Mouse (Mus musculus) liver, embryonic 14.5 days (tissue): ENCODE data around the gene Anp32b. TPM values are rescaled to one million over a fixed set of nuclear protein-coding genes. Genes with fewer than 3 reads are reported as not detected.

Source experiments
- ATAC-seq: fragments of 200-750 bp; cut with Nextera tagmentation; 2 replicates; pipeline ENCODE4 v1.8.0; 2017; ENCODE audit warnings: moderate number of reproducible peaks, mild to moderate bottlenecking, moderate library complexity; ENCODE audit not compliant: insufficient read depth
- DNase-seq, 3 experiments: peaks; one replicate each; pipeline ENCODE4 v3.0.0-alpha.2; 2012 to 2013; ENCODE audit warnings: low read depth in 3 of 3, low spot score in 3 of 3
- H3K27ac ChIP-seq: fragments of 300-500 bp; sonication (generic); 2 replicates; pipeline ENCODE4 v1.5.1; 2014; ENCODE audit warnings: moderate library complexity, mild to moderate bottlenecking, control low read depth, inconsistent platforms
- H3K27me3 ChIP-seq: fragments of 300-500 bp; sonication (generic); 2 replicates; pipeline ENCODE4 v1.6.1; 2014; ENCODE audit warnings: mild to moderate bottlenecking, low read length, moderate library complexity; ENCODE audit not compliant: control insufficient read depth, insufficient read depth
- H3K36me3 ChIP-seq: fragments of 300-500 bp; sonication (generic); replicated peaks from 2 replicates; pipeline ENCODE4 v1.6.1; 2014; ENCODE audit warnings: low read depth; ENCODE audit not compliant: control insufficient read depth, insufficient read depth
- H3K4me1 ChIP-seq, 2 experiments: fragments of 200-500 bp in 1 of 2; fragments of 300-500 bp in 1 of 2; sonication (generic) in 1 of 2; replicated peaks; 2 replicates each; pipeline ENCODE4 v1.6.1; 2012 to 2014; ENCODE audit warnings: antibody characterized with exemption in 1 of 2, inconsistent platforms in 1 of 2, low read length in 1 of 2; ENCODE audit not compliant: control insufficient read depth in 2 of 2, insufficient read depth in 2 of 2
- H3K4me2 ChIP-seq: fragments of 300-500 bp; sonication (generic); 2 replicates; pipeline ENCODE4 v1.6.1; 2014; ENCODE audit warnings: low read depth, mild to moderate bottlenecking, control low read depth, moderate library complexity
- H3K4me3 ChIP-seq, 2 experiments: fragments of 200-500 bp in 1 of 2; fragments of 300-500 bp in 1 of 2; sonication (generic) in 1 of 2; 2 replicates each; pipeline ENCODE4 v1.5.1; 2012 to 2014; ENCODE audit warnings: low read depth in 2 of 2, low read length in 2 of 2, mild to moderate bottlenecking in 2 of 2, control low read depth in 1 of 2, inconsistent platforms in 1 of 2, moderate library complexity in 1 of 2; ENCODE audit not compliant: insufficient read depth in 1 of 2
- H3K9ac ChIP-seq: fragments of 300-500 bp; sonication (generic); replicated peaks from 2 replicates; pipeline ENCODE4 v1.6.1; 2014; ENCODE audit warnings: mild to moderate bottlenecking, control low read depth, moderate library complexity
- H3K9me3 ChIP-seq: fragments of 300-500 bp; sonication (generic); 2 replicates; pipeline ENCODE4 v1.6.1; 2016; ENCODE audit warnings: low read length, mixed read lengths; ENCODE audit not compliant: control insufficient read depth
- CTCF ChIP-seq: IDR thresholded peaks from 2 replicates; pipeline ENCODE4 v1.5.1; 2016; ENCODE audit warnings: antibody characterized with exemption, low read depth, control low read depth
- EP300 ChIP-seq: IDR thresholded peaks from 2 replicates; pipeline ENCODE4 v1.6.1; 2016; ENCODE audit warnings: antibody characterized with exemption, low read depth
- WGBS: fragments of 180-500 bp; shearing (Covaris S2); extraction: QIAGEN DNeasy Blood & Tissue Kit; methylation state at CpG from one replicate; pipeline ENCODE4 v1.1.7; 2014; ENCODE audit not compliant: insufficient replicate concordance; 5-methylcytosine and 5-hydroxymethylcytosine counted together
- polyA plus RNA-seq, 2 experiments: library from polyadenylated mRNA; depleted of rRNA in 1 of 2; stranded (reverse) in 1 of 2; unstranded in 1 of 2; fragments of >200 nt; fragmentation: Nextera tagmentation in 1 of 2; extraction: Ambion mirVana in 1 of 2; gene quantifications; 2 replicates each; pipeline versions ENCODE4 v1.2.1 to v1.2.3; 2012 to 2014

Gene Anp32b
- polyA plus RNA-seq, 2 experiments = 171 to 351 TPM

DNA sequence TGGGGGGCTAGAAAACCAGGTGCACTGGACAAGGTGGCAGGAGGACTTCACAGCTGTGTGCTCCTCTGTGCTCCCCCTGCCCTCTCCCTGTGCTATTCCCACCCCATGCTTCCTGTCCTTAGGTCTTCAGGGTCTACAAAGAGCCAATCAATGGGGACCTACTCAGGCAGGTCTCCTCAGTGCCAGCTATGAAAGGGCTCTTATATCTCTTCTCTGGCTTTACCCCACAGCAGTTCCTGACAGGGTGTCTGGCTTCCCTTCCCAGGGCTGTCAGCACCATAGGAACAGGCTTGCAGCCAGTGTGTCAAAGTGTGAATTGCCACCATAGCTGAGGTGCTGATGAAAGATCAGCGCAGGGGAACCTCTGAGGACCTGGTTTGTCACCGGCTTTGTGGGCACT, 69.8 kb downstream of the Anp32b start:
- no peaks in the 10 kb centered on the region for H3K27me3 ChIP-seq
- no peaks in the 10 kb centered on the region for H3K9me3 ChIP-seq
- no peak overlapping the region for H3K4me3 ChIP-seq
- DNase-seq (no peak), ATAC-seq (no peak)
- H3K9ac ChIP-seq = no peak overlapping the region
- no peak overlapping the region for H3K4me2 ChIP-seq
- no peak for TF ChIP-seq CTCF
- no peak for TF ChIP-seq EP300
- 80% methylated on average over 2 of the region's 2 CpGs for WGBS
- no peak overlapping the region for H3K27ac ChIP-seq
- peaks cover 2 to 5% of the 10 kb centered on the region in 2 experiments; a peak in 3 of 4 replicates for H3K4me1 ChIP-seq
- peaks cover 3% of the 10 kb centered on the region; the same call in 1 of the 2 replicates for H3K36me3 ChIP-seq

DNA sequence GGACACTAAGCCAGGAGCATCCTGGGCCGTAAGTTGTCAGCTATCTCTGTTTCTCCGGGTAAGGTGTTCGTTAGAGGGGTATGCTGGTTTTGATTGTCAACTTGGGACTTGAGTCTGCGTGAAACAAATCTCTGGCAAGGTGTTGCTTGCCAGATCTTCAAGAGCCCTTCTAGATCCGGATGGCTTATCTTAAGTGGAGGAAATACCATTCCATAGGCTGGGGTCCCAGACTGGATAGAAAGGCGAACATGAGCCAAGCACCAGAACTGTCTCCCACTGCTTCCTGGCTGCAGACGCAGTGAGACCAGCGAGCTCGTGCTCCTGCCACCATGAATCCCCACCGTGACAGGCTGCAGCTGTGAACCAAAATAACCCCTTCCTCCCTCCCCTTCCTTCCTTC, 70.8 kb downstream of the Anp32b start:
- Histone ChIP-seq H3K9me3 (no peaks in the 10 kb centered on the region), H3K4me3 (no peak overlapping the region), H3K27me3 (no peaks in the 10 kb centered on the region), H3K4me1 (peaks cover 5 to 8% of the 10 kb centered on the region in 2 experiments), H3K27ac (no peak overlapping the region), H3K36me3 (peaks cover 3% of the 10 kb centered on the region; the same call in 1 of the 2 replicates), H3K9ac (no peak overlapping the region), H3K4me2 (no peak overlapping the region)
- no peak for TF ChIP-seq EP300
- no peak for TF ChIP-seq CTCF
- DNase-seq (no peak), ATAC-seq (no peak)
- WGBS = 72% methylated on average over 10 of the region's 10 CpGs

Other genes starting within 250 kb of the Anp32b start
- 0.02 and 0.07 TPM in 2 replicates for gene Foxe1, start 107.3 kb upstream of the Anp32b start, polyA plus RNA-seq (2012; rRNA removed)
- 0.06 TPM in 1 of 2 replicates, not detected in the other for gene Foxe1, start 107.3 kb upstream of the Anp32b start, polyA plus RNA-seq (2014; fragmentation: Nextera tagmentation; extraction: Ambion mirVana)
- 13.9 and 16.1 TPM in 2 replicates for gene Trmo, start 61.5 kb upstream of the Anp32b start, polyA plus RNA-seq (2012; rRNA removed)
- gene Trmo, start 61.5 kb upstream of the Anp32b start, polyA plus RNA-seq (2014; fragmentation: Nextera tagmentation; extraction: Ambion mirVana) = 8.2 and 11.6 TPM in 2 replicates
- 191 and 274 TPM in 2 replicates for gene Hemgn, start 37.4 kb upstream of the Anp32b start, polyA plus RNA-seq (2012; rRNA removed)
- 293 and 315 TPM in 2 replicates for gene Hemgn, start 37.4 kb upstream of the Anp32b start, polyA plus RNA-seq (2014; fragmentation: Nextera tagmentation; extraction: Ambion mirVana)
- gene Nans, start 38.3 kb downstream of the Anp32b start, polyA plus RNA-seq (2012; rRNA removed) = 32.9 and 36.0 TPM in 2 replicates
- 49.4 and 51.8 TPM in 2 replicates for gene Nans, start 38.3 kb downstream of the Anp32b start, polyA plus RNA-seq (2014; fragmentation: Nextera tagmentation; extraction: Ambion mirVana)
- gene Trim14, start 85.2 kb downstream of the Anp32b start, polyA plus RNA-seq (2012; rRNA removed) = 4.1 and 4.3 TPM in 2 replicates
- 7.5 and 9.5 TPM in 2 replicates for gene Trim14, start 85.2 kb downstream of the Anp32b start, polyA plus RNA-seq (2014; fragmentation: Nextera tagmentation; extraction: Ambion mirVana)
- 2.4 and 2.6 TPM in 2 replicates for gene Coro2a, start 151.3 kb downstream of the Anp32b start, polyA plus RNA-seq (2012; rRNA removed)
- 1.9 and 2.7 TPM in 2 replicates for gene Coro2a, start 151.3 kb downstream of the Anp32b start, polyA plus RNA-seq (2014; fragmentation: Nextera tagmentation; extraction: Ambion mirVana)
- gene Tbc1d2, start 199.3 kb downstream of the Anp32b start, polyA plus RNA-seq (2012; rRNA removed) = 0.44 TPM in 2 replicates
- gene Tbc1d2, start 199.3 kb downstream of the Anp32b start, polyA plus RNA-seq (2014; fragmentation: Nextera tagmentation; extraction: Ambion mirVana) = 0.29 and 0.39 TPM in 2 replicates